Mouse (Mus musculus) kidney, adult 2 months (tissue): ENCODE data around the gene Aqp7. TPM values are rescaled to one million over a fixed set of nuclear protein-coding genes. Genes with fewer than 3 reads are reported as not detected.

ENCODE experiments used
- DNase-seq: peaks from one replicate; pipeline ENCODE4 v3.0.0; 2021
- H3K27ac ChIP-seq: fragments of 200-500 bp; 2 replicates; pipeline ENCODE4 v1.5.1; 2012; ENCODE audit warnings: low read depth, low read length, control low read depth, inconsistent platforms; ENCODE audit not compliant: insufficient read depth
- H3K27me3 ChIP-seq: fragments of 200-500 bp; replicated peaks from 2 replicates; pipeline ENCODE4 v1.6.1; 2012; ENCODE audit warnings: mild to moderate bottlenecking, moderate library complexity, low read length, inconsistent platforms; ENCODE audit not compliant: control insufficient read depth, insufficient read depth
- H3K36me3 ChIP-seq: fragments of 200-500 bp; 2 replicates; pipeline ENCODE4 v1.6.1; 2012; ENCODE audit warnings: mild to moderate bottlenecking, moderate library complexity, low read length, inconsistent platforms; ENCODE audit not compliant: control insufficient read depth, insufficient read depth
- H3K4me1 ChIP-seq: fragments of 200-500 bp; 2 replicates; pipeline ENCODE4 v1.6.1; 2011; ENCODE audit warnings: low read length; ENCODE audit not compliant: control insufficient read depth, insufficient read depth
- H3K4me3 ChIP-seq: fragments of 200-500 bp; 2 replicates; pipeline ENCODE4 v1.5.1; 2011; ENCODE audit warnings: mild to moderate bottlenecking, low read depth, low read length, control low read depth; ENCODE audit not compliant: insufficient read depth
- CTCF ChIP-seq: fragments of 200-500 bp; conservative IDR thresholded peaks from 2 replicates; pipeline ENCODE4 v1.5.1; 2011; ENCODE audit warnings: low read depth, mild to moderate bottlenecking, control low read depth, low read length, moderate library complexity, mixed read lengths; ENCODE audit not compliant: insufficient read depth, insufficient read length
- POLR2A ChIP-seq: fragments of 200-500 bp; IDR thresholded peaks from one replicate; pipeline ENCODE4 v1.6.1; 2011; ENCODE audit warnings: low read depth, low read length, control low read depth
- whole genome bisulfite sequencing: fragments of 180-500 bp; shearing (Covaris S2); methylation state at CpG from one replicate; pipeline ENCODE4 v1.1.7; 2018; 5-methylcytosine and 5-hydroxymethylcytosine counted together
- polyA plus RNA-seq: library from polyadenylated mRNA; depleted of rRNA; stranded (reverse); fragments of >200 nt; gene quantifications from 2 replicates; pipeline ENCODE4 v1.2.3, GENCODE M21; 2012

The Aqp7 gene
- polyA plus RNA-seq, 1 experiment, result 30.6 TPM

GRCm38 (mm10) chr4:41056742-41057332, 8.9 kb upstream of the Aqp7 start:
- Histone ChIP-seq H3K4me3 (no peak overlapping the region), H3K4me1 (peaks cover 10% of the 10 kb centered on the region; the same call in 1 of the 2 replicates), H3K27me3 (no peaks in the 10 kb centered on the region), H3K36me3 (no peaks in the 10 kb centered on the region), H3K27ac (peak overlapping the region; percentile 64)
- DNase-seq, result peak; percentile 74
- 45% methylated on average over 7 of the region's 7 CpGs for WGBS
- no peak for TF ChIP-seq CTCF

DNA sequence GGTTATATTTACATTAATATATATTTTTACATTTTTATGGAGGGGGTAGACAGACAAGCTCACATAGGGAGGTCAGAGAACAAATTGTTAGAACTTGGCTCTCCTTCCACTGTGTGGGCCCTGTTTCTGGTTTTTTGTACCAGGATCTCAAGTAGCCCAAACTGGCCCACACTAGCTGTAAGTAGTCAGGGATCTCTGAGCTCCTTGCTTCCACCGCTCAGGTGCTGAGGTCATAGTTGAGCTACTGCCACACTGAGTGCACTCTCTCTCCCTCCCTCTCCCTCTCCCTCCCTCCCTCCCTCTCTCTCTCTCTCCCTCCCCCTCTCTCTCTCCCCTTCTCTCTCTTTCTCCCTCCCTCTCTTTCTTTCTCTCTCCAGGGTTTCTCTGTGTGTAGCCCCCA, 8.3 kb upstream of the Aqp7 start:
- DNase-seq, result peak; percentile 63
- no peak overlapping the region for H3K4me3 ChIP-seq
- 26% methylated on average over 1 of the region's 1 CpGs for WGBS
- no peaks in the 10 kb centered on the region for H3K36me3 ChIP-seq
- H3K4me1 ChIP-seq, result peaks cover 10% of the 10 kb centered on the region; the same call in 1 of the 2 replicates
- no peak for TF ChIP-seq POLR2A
- no peak for TF ChIP-seq CTCF
- no peaks in the 10 kb centered on the region for H3K27me3 ChIP-seq
- H3K27ac ChIP-seq, result peak overlapping the region; percentile 64

DNA sequence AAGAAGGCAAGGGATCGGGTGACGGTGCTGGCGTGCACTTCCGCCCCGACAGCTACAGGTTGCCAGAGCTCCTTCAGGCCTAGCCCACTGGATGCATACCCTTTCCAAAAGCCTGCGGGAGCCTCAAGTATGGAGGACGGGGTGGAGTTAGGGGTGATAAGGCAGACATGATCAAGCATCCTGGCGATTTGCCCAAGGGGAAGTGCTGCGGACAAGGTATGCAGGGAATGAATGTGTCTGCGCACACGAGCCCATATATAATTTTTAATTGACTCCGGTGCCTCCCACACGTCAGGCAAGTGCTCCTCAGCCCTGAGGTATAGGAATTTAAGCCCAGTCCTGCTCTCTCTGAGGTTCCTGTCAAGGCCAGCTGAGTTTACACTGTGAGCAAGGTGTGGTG, 7.2 kb upstream of the Aqp7 start:
- H3K27ac ChIP-seq, result no peak overlapping the region
- peak overlapping the region; percentile 15 for H3K4me3 ChIP-seq
- WGBS, result 37% methylated on average over 13 of the region's 13 CpGs
- H3K4me1 ChIP-seq, result peaks cover 13% of the 10 kb centered on the region
- TF ChIP-seq CTCF, result no peak
- no peak for TF ChIP-seq POLR2A
- no peaks in the 10 kb centered on the region for H3K27me3 ChIP-seq
- H3K36me3 ChIP-seq, result no peaks in the 10 kb centered on the region
- peak; percentile 32 for DNase-seq

- no peak for TF ChIP-seq POLR2A
- TF ChIP-seq CTCF, result no peak
- no peak for DNase-seq
- H3K27ac ChIP-seq, result no peak overlapping the region
- WGBS, result 86% methylated on average over 7 of the region's 7 CpGs
- H3K4me3 ChIP-seq, result no peak overlapping the region
- peaks cover 9% of the 10 kb centered on the region for H3K4me1 ChIP-seq
- no peaks in the 10 kb centered on the region for H3K27me3 ChIP-seq
- no peaks in the 10 kb centered on the region for H3K36me3 ChIP-seq
Measured at GRCm38 (mm10) chr4:41051781-41052180, 3.8 kb upstream of the Aqp7 start.

DNA sequence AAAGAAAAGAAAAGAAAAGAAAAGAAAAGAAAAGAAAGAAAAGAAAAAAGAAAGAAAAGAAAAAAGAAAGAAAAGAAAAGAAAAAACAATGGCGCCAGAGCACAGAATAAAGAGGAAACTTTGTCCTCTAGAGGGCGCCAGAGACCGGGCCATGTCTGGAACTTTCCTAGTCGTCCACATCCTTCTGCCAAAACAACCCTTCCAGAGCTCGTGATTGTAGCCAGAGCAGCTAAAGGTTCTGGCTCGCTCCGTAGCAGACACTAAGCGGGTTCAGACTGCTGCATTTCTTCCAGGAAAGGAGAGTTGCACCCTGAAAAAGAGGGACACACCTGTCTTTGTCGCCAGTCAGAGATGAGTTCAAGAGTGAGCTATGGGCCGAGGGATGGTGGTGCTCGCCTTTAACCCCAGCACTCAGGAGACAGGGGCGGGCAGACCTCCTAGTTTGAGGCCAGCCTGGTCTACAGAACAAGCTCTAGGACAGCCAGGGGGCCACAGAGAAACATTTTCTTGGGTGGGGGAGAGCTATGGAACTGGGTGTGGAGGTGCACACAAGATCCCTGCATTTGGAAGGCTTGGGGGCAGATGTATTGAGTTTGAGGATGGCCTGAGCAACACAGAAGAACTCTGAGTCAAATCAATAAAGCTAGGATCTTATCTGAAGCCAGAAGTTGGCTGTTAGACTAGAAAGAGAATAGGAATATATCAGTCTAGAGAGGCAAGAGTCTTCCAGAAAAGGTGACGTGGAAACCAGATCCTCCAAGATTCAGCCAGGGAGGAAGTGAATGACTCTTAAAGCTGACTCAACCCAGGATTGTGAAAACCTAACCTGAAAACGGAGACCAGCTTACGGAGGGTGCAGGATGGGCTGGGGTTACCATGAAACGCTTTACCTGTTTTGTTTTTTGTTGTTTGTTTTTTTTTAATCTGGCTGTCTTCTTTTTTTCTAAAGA, 3.1 kb upstream of the Aqp7 start:
- no peaks in the 10 kb centered on the region for H3K27me3 ChIP-seq
- H3K4me3 ChIP-seq, result no peak overlapping the region
- 36% methylated on average over 16 of the region's 16 CpGs for WGBS
- peaks cover 3% of the 10 kb centered on the region for H3K4me1 ChIP-seq
- DNase-seq, result peak; percentile 87
- no peak overlapping the region for H3K27ac ChIP-seq
- no peaks in the 10 kb centered on the region for H3K36me3 ChIP-seq
- TF ChIP-seq CTCF (peak; percentile 79), POLR2A (no peak)

GRCm38 (mm10) chr4:41048926-41049325, 987 bp upstream of the Aqp7 start:
- H3K36me3 ChIP-seq, result no peaks in the 10 kb centered on the region
- peaks cover 4% of the 10 kb centered on the region for H3K4me1 ChIP-seq
- H3K4me3 ChIP-seq, result no peak overlapping the region
- no peak overlapping the region; the same call in 1 of the 2 replicates for H3K27ac ChIP-seq
- no peak for TF ChIP-seq CTCF
- no peak for TF ChIP-seq POLR2A
- DNase-seq, result no peak
- WGBS, result 46% methylated on average over 2 of the region's 2 CpGs
- H3K27me3 ChIP-seq, result no peaks in the 10 kb centered on the region

DNA sequence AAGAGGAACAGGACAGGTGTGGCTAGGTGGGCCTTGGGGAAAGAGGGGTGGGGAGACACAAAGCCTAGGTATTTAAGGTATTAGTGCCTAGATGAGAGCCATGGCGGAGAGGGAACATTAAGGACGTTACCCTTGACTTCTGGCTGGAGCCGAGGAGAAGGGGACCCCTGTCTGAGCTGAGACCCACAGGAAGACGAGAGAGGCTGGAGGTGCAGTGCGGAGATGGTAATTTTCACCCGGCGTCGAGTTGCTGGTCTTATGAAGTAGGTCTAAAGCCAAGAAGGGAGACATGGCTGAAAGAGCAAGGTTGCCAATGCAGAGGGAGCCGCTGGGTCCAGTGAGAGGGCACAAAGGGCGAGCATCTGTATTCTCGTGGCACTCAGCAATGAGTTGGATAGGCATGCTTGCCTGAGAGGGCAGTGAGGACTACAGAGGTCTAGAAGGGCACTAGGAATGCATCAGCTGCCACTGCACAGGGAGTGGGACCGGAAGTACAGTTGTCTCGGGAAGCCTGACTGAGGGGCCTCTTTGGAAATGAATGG, 1.6 kb downstream of the Aqp7 start:
- H3K4me3 ChIP-seq, result peak overlapping the region; percentile 73
- H3K27me3 ChIP-seq, result no peaks in the 10 kb centered on the region
- peak overlapping the region; percentile 81; the same call in 1 of the 2 replicates for H3K27ac ChIP-seq
- peak; percentile 75 for DNase-seq
- no peaks in the 10 kb centered on the region for H3K36me3 ChIP-seq
- H3K4me1 ChIP-seq, result peaks cover 8% of the 10 kb centered on the region
- TF ChIP-seq POLR2A (no peak), CTCF (no peak)
- WGBS, result 55% methylated on average over 13 of the region's 13 CpGs
